Mouse (Mus musculus) layer of hippocampus, postnatal 25 days (tissue): ENCODE results near the gene Ubxn1. TPM values are rescaled to one million over a fixed set of nuclear protein-coding genes. Genes with fewer than 3 reads are reported as not detected.
"Not testable (repeated sequence)": the region's sequence is repeated elsewhere in the genome, so short reads cannot be mapped to it uniquely, and the experiment has no call there.

ENCODE experiments used
- DNase-seq, 2 experiments: peaks; one replicate each; pipeline ENCODE4 v3.0.0; 2022; ENCODE audit warnings: mixed read lengths in 2 of 2, low spot score in 1 of 2; ENCODE audit errors: extremely low spot score in 1 of 2
- total RNA-seq, 2 experiments: library from RNA; stranded (reverse); gene quantifications; 2 replicates each; pipeline ENCODE4 v1.2.3; 2021

The Ubxn1 gene
- total RNA-seq, result 10 to 100 TPM; 92.2 to 98.9 TPM

DNA sequence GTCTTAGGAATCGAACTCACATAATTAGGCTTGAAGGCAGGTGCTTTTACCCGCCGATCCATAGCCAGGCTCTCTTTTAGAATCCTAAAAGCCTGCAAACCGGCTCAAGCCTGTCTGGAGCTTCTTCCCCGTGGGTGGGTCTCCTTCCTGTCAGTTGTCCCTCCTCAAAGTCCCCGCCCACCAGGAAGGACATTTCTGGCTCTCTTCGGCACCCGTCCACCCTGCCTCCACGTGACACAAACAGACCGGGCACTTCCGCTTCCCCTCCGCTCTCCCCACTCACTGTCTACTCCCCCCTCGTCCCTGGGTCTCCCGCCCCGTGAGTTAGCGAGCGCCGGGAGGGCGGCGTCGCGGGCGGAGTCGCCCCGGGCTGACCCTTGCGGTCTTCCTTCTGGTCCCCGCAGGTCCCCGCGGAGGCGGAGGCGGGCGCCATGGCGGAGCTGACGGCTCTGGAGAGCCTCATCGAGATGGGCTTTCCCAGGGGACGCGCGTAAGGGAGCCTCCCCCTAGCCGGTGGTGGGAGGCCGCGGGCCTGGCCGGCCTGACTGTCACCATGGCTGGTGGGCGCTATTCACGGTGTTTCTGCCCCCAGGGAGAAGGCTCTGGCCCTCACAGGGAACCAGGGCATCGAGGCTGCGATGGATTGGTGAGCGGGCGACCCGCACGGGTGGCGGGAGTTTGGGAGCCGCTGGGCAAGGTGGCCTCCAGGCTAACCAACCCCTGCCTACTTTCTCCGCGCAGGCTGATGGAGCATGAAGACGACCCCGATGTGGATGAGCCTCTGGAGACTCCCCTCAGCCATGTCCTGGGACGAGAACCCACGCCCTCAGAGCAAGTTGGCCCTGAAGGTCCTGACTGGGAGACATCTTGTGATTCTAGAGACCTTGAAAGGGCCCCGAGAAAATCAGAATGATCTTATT lies at the start of gene Ubxn1:
Gene Ubxn1, plus strand, starts transcription at position 230 of the 920 bp plus-strand sequence.
- peak; percentile 94 to 95 for DNase-seq

- DNase-seq, result no peak
These were observed 48.6 kb upstream of the Ubxn1 start for GRCm38 (mm10) chr19:8822696-8823095.

DNA sequence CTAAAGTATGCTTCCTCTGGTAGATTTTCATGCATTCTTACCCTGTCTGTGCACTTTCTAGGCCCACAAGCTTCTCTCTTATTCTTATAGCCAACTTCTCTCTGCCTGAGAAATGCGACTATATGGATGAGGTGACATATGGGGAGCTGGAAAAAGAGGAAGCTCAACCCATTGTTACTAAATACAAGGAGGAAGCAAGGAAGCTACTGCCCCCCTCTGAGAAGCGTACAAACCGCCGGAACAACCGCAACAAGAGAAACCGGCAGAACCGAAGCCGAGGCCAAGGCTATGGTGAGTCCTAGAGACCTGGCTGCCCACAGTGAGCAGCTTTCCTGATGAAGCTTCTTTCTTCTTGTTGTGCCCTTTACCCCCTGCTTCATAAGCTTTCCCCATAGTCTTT lies 41.6 kb upstream of the Ubxn1 start, which contains the start of gene AC129217.1:
Gene AC129217.1, plus strand, starts transcription at position 114 of the 400 bp plus-strand sequence.
- DNase-seq, result no peak

- DNase-seq, result no peak
These were observed 40.6 kb upstream of the Ubxn1 start for GRCm38 (mm10) chr19:8830664-8831063.

GRCm38 (mm10) chr19:8831262-8831661 lies 40.0 kb upstream of the Ubxn1 start:
- DNase-seq, result no peak

DNA sequence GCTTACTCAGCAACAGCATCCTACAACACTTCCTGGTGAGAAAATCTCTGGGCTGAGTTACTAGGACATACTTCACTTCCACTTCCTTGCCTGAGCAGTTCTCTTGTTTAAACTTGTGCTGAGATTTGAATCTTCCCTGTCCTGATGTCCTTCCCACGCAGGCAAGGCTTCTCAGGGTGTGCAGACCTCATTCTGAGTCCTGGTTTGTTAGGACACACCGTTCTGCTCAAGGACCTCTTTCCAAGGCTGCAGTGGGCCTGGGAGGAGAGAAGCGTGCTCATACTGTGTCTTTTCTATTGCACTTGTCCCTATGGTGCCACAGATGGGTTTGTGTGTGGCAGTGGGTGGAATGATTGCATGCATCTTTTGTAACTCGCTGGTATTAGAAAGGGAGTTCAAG lies 38.3 kb upstream of the Ubxn1 start:
- DNase-seq, result no peak

DNA sequence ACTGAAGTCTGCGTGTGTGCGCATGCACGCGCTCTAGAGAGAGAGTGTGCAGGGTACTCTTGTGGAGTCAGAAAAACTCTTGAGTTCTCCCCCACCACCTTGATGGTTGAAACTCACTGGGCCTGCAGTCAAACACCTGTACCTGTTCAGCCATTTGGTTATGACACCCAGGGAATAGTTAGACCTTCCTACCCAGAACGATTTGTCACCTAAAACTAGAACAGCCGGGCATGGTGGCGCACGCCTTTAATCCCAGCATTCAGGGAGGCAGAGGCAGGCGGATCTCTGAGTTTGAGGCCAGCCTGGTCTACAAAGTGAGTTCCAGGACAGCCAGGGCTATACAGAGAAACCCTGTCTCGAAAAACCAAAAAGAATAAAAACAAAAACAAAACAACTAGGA lies 35.0 kb upstream of the Ubxn1 start:
- DNase-seq, result not testable (repeated sequence)

- DNase-seq, result peak; percentile 79 to 83
These were observed 34.0 kb upstream of the Ubxn1 start, which contains the start of gene Bscl2 for GRCm38 (mm10) chr19:8837251-8837791. Bscl2 (plus strand) TSS chr19:8837467.

- DNase-seq, result peak in 1 of 2 experiments; percentile 52
These were observed 33.1 kb upstream of the Ubxn1 start for GRCm38 (mm10) chr19:8838041-8838730.

GRCm38 (mm10) chr19:8839103-8839907 lies 32.0 kb upstream of the Ubxn1 start, which contains the start of gene Gng3:
Gng3 (minus strand) TSS chr19:8839194.
- peak; percentile 55 to 64 for DNase-seq

DNA sequence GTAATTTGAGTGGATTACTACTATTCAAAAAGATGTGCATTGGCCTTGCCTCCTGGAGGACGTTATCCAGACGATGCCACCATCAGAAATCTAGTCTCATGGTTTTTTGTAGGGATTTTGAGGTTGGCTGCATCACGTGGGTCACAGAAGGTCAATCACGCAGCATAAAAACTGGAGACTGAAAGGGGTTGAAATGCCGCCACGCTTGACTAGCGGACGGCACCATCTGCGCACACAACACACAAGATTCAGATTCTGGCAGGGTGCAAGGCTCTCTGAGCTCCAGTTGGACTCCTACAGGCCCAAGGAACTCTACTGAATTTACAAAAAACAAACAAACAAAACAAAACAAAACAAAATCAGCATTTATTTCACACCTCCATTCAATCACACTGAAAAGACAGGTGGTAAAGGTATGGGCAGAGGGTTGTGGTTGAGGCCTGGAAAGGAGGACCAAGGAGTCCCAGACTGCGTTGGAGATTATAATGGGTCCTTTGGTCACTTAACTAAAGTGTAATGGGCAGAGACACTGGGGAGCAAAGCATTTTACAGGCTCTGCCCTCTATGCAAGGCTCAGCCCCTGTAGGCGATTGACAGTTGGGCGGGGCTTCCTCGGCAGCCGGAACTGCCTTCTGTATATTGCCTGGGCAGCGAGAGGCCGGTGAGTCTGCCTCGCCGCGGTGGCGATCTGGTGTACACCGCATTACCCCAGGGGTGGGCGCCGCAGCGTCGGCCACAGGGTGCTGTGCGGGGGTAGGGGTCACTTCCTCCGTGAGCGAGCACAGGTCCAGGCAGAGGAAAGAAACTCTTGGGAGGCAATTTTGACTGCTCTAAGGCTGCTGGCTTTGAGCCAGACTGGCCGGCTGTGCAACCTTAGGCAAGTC lies 31.1 kb upstream of the Ubxn1 start:
- peak; percentile 57 to 60 for DNase-seq

- DNase-seq, result no peak
These were observed 30.3 kb upstream of the Ubxn1 start for GRCm38 (mm10) chr19:8841012-8841411.

DNA sequence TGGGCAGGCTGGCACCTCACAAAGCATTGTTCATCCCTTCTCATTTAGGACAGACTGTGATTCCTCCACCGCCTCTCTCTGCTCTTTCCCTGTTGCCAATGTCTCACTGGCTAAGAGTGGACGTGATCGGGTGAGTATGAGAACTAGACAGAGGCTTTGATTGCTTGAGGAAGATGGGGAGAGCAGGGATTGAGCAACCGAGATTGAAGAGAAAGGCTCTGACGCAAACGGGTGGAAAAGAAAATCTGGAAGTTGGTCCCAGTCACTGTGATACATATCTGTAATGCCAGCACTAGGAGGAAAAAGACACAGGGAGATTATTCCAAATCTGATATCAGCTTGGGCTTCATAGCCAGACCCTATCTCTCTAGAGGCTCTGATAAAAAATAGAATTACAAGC lies 28.3 kb upstream of the Ubxn1 start:
- no peak for DNase-seq

DNA sequence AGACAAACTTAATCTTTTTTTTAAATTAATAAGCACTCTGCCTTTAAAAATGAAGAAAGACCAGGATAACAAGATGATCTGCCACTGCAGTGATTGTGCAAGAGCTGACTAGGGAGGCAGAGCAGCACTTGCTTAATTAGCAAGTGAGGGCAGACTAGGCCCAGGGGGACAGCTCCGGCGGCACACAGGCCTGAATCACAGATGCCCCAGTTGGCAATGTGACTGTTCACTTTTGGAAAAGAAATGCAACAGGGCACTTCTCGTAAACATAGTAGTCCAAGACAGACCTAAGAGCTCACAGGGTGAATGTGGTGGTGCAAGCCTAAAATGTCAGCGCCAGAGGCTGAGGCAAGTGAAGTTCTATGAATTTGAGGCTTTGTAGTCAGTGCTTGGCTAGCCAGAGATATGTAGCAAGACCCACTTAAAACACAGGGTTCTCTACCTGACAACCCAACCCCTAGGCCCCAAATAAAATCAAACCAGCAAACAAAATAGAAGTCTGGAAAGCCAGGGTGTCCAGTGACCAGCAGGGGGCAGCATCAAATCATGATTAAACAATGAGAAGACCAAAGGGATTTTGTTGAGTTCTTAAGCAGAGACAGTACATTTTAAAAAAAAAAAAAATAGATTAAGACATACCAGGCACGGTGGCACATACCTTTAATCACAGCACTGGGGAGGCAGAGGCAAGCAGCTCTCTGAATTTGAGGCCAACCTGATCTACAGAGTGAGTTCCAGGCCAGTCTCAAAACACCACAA lies 26.7 kb upstream of the Ubxn1 start:
- DNase-seq, result peak; percentile 59 to 96

GRCm38 (mm10) chr19:8848356-8848755 lies 22.9 kb upstream of the Ubxn1 start:
- DNase-seq, result no peak

- DNase-seq, result no peak
These were observed 20.8 kb upstream of the Ubxn1 start, which contains the start of gene Lrrn4cl for GRCm38 (mm10) chr19:8850402-8850901. Lrrn4cl (plus strand) TSS chr19:8850768.

DNA sequence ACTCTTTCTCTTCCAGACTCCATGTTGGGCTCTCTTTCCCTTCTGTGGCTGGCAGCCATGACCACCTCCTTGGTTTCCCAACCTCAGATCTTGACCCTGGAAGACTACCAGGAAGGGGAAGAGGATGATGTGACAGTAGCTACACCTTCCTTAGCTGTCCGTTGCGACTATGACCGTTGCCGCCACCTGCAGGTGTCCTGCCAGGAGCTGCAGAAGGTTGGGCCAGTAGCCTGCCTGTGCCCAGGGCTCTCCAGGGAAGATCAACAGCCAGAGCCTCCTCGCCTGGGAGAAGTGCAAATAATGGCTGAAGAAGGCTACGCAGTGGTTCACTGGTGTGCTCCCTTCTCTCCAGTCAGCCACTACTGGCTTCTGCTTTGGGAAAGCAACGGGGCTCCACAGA lies 19.7 kb upstream of the Ubxn1 start:
- DNase-seq, result no peak

DNA sequence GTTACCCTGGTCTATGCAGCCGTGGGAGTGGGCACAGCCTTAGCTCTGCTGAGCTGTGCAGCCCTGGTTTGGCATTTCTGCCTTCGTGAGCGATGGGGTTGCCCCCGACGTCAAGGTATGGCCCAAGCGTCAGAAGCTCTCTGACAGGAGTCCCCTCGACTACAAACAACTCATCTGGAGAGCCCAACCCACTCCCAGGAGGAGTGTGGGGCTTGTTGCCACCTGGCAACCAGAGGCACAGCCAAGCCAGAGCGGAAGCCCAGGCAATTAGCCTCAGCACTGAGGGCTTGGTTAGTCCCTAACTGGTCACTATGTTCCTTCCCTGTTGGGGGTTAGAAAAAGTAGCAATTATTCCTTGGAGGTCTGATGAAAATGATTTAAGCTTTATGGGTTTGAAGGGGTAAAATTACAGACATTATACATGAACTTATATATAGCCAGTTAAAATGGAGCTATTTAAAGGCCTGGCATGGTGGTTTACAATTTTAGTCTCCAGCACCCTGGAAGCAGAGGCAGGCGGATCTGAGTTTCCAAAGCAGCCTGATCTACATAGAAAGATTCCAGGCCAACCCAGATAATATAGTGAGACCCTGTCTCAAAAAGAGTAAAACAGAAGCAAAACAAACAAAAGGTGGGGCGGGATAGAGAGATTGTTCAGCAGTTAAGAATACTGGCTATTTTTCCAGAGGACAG lies 18.9 kb upstream of the Ubxn1 start:
- no peak for DNase-seq
